Mouse (Mus musculus): ENCODE results near the gene Lce1c. TPM values are rescaled to one million over a fixed set of nuclear protein-coding genes. Genes with fewer than 3 reads are reported as not detected.
A peak's percentile ranks its signal among the peaks of the same experiment; 100 is the strongest.

The Lce1c gene
- polyA plus RNA-seq, 1 experiment from 2014 or later: 673 TPM

GRCm38 (mm10) chr3:92715122-92715521 lies 36.1 kb downstream of the Lce1c start:
- Histone ChIP-seq H3K36me3 (ENCODE audit: control insufficient read depth, insufficient read depth, low read length) (no peaks in the 10 kb centered on the region), H3K4me3 (ENCODE audit: low read depth, low read length) (no peak overlapping the region), H3K4me1 (replicated peaks; ENCODE audit: control insufficient read depth, insufficient read depth) (no peaks in the 10 kb centered on the region), H3K27ac (replicated peaks) (no peak overlapping the region), H3K9ac (ENCODE audit: low read length) (no peak overlapping the region), H3K27me3 (ENCODE audit: control insufficient read depth, insufficient read depth, low read length) (no peaks in the 10 kb centered on the region), H3K9me3 (ENCODE audit: control insufficient read depth, low read length) (no peaks in the 10 kb centered on the region), H3K4me2 (replicated peaks; ENCODE audit: low read depth) (no peak overlapping the region)
- ATAC-seq (ENCODE audit: low FRiP score, low TSS enrichment) (no peak), DNase-seq (ENCODE audit: low spot score) (no peak)
- TF ChIP-seq CTCF (IDR thresholded peaks at IDR 0.05; ENCODE audit: low read depth): peak; percentile 54
- TF ChIP-seq EP300 (optimal IDR thresholded peaks at IDR 0.05): no peak

GRCm38 (mm10) chr3:92720250-92720649 lies 41.2 kb downstream of the Lce1c start, which contains the start of gene Lce1f:
TSS of gene Lce1f (minus strand) at chr3:92720350.
- Histone ChIP-seq H3K9ac (ENCODE audit: low read length) (no peak within 1 kb of the TSS), H3K36me3 (ENCODE audit: control insufficient read depth, insufficient read depth, low read length) (no peaks in the 10 kb centered on the region), H3K4me2 (replicated peaks; ENCODE audit: low read depth) (no peak within 1 kb of the TSS), H3K9me3 (ENCODE audit: control insufficient read depth, low read length) (no peaks in the 10 kb centered on the region), H3K27ac (replicated peaks) (no peak within 1 kb of the TSS), H3K4me1 (replicated peaks; ENCODE audit: control insufficient read depth, insufficient read depth) (no peaks in the 10 kb centered on the region), H3K4me3 (ENCODE audit: low read depth, low read length) (no peak within 1 kb of the TSS), H3K27me3 (ENCODE audit: control insufficient read depth, insufficient read depth, low read length) (no peaks in the 10 kb centered on the region)
- ATAC-seq (ENCODE audit: low FRiP score, low TSS enrichment) (no peak), DNase-seq (ENCODE audit: low spot score) (no peak)
- WGBS: 69% methylated on average over 3 of the region's 3 CpGs
- TF ChIP-seq CTCF (IDR thresholded peaks at IDR 0.05; ENCODE audit: low read depth) (no peak), EP300 (optimal IDR thresholded peaks at IDR 0.05) (no peak)

GRCm38 (mm10) chr3:92722631-92723030 lies 43.6 kb downstream of the Lce1c start:
- DNase-seq (ENCODE audit: low spot score) (no peak), ATAC-seq (ENCODE audit: low FRiP score, low TSS enrichment) (no peak)
- no peaks in the 10 kb centered on the region for H3K27me3 ChIP-seq (ENCODE audit: control insufficient read depth, insufficient read depth, low read length)
- H3K9ac ChIP-seq (ENCODE audit: low read length): no peak overlapping the region
- no peaks in the 10 kb centered on the region for H3K9me3 ChIP-seq (ENCODE audit: control insufficient read depth, low read length)
- no peaks in the 10 kb centered on the region for H3K36me3 ChIP-seq (ENCODE audit: control insufficient read depth, insufficient read depth, low read length)
- no peak for TF ChIP-seq CTCF (IDR thresholded peaks at IDR 0.05; ENCODE audit: low read depth)
- TF ChIP-seq EP300 (optimal IDR thresholded peaks at IDR 0.05): no peak
- H3K4me2 ChIP-seq (replicated peaks; ENCODE audit: low read depth): no peak overlapping the region
- H3K4me3 ChIP-seq (ENCODE audit: low read depth, low read length): no peak overlapping the region
- WGBS: 66% methylated on average over 5 of the region's 5 CpGs
- H3K27ac ChIP-seq (replicated peaks): no peak overlapping the region
- no peaks in the 10 kb centered on the region for H3K4me1 ChIP-seq (replicated peaks; ENCODE audit: control insufficient read depth, insufficient read depth)

Other genes with a start within 250 kb of the Lce1c start
- 10.3 and 10.6 TPM in 2 replicates for gene Gm9774, start 249.8 kb upstream of the Lce1c start, polyA plus RNA-seq (2015; fragmentation: Nextera tagmentation; extraction: Ambion mirVana)
- 8.3 and 9.2 TPM in 2 replicates for gene Sprr2k, start 246.7 kb upstream of the Lce1c start, polyA plus RNA-seq (2015; fragmentation: Nextera tagmentation; extraction: Ambion mirVana)
- 17.1 and 19.3 TPM in 2 replicates for gene Sprr1b, start 240.5 kb upstream of the Lce1c start, polyA plus RNA-seq (2015; fragmentation: Nextera tagmentation; extraction: Ambion mirVana)
- gene Sprr3, start 220.5 kb upstream of the Lce1c start, polyA plus RNA-seq (2015; fragmentation: Nextera tagmentation; extraction: Ambion mirVana): 1,930 and 1,986 TPM in 2 replicates
- gene Sprr1a, start 193.4 kb upstream of the Lce1c start, polyA plus RNA-seq (2015; fragmentation: Nextera tagmentation; extraction: Ambion mirVana): 1,567 and 1,571 TPM in 2 replicates
- 1.3 and 1.5 TPM in 2 replicates for gene Sprr4, start 178.8 kb upstream of the Lce1c start, polyA plus RNA-seq (2015; fragmentation: Nextera tagmentation; extraction: Ambion mirVana)
- not detected in 2 replicates for gene 2310046K23Rik, start 144.7 kb upstream of the Lce1c start, polyA plus RNA-seq (2015; fragmentation: Nextera tagmentation; extraction: Ambion mirVana)
- gene Ivl, start 105.5 kb upstream of the Lce1c start, polyA plus RNA-seq (2015; fragmentation: Nextera tagmentation; extraction: Ambion mirVana): 16.6 and 21.1 TPM in 2 replicates
- not detected in 2 replicates for gene Smcp, start 90.2 kb upstream of the Lce1c start, polyA plus RNA-seq (2015; fragmentation: Nextera tagmentation; extraction: Ambion mirVana)
- gene 2210017I01Rik, start 71.8 kb upstream of the Lce1c start, polyA plus RNA-seq (2015; fragmentation: Nextera tagmentation; extraction: Ambion mirVana): 22.8 and 26.7 TPM in 2 replicates
- gene Lce6a, start 57.6 kb upstream of the Lce1c start, polyA plus RNA-seq (2015; fragmentation: Nextera tagmentation; extraction: Ambion mirVana): 98.3 and 102 TPM in 2 replicates
- 401 and 429 TPM in 2 replicates for gene Lce1a1, start 30.9 kb upstream of the Lce1c start, polyA plus RNA-seq (2015; fragmentation: Nextera tagmentation; extraction: Ambion mirVana)
- 116 and 135 TPM in 2 replicates for gene Lce1b, start 22.3 kb upstream of the Lce1c start, polyA plus RNA-seq (2015; fragmentation: Nextera tagmentation; extraction: Ambion mirVana)
- 632 and 696 TPM in 2 replicates for gene Lce1a2, start 8.9 kb upstream of the Lce1c start, polyA plus RNA-seq (2015; fragmentation: Nextera tagmentation; extraction: Ambion mirVana)
- 199 and 223 TPM in 2 replicates for gene Lce1d, start 8.0 kb downstream of the Lce1c start, polyA plus RNA-seq (2015; fragmentation: Nextera tagmentation; extraction: Ambion mirVana)
- gene Lce1e, start 29.8 kb downstream of the Lce1c start, polyA plus RNA-seq (2015; fragmentation: Nextera tagmentation; extraction: Ambion mirVana): 326 and 341 TPM in 2 replicates
- 468 and 478 TPM in 2 replicates for gene Lce1f, start 41.1 kb downstream of the Lce1c start, polyA plus RNA-seq (2015; fragmentation: Nextera tagmentation; extraction: Ambion mirVana)
- 11.4 and 14.1 TPM in 2 replicates for gene Gm38119, start 59.8 kb downstream of the Lce1c start, polyA plus RNA-seq (2015; fragmentation: Nextera tagmentation; extraction: Ambion mirVana)
- gene Lce1g, start 73.1 kb downstream of the Lce1c start, polyA plus RNA-seq (2015; fragmentation: Nextera tagmentation; extraction: Ambion mirVana): 307 and 309 TPM in 2 replicates
- 249 and 251 TPM in 2 replicates for gene Lce1h, start 85.8 kb downstream of the Lce1c start, polyA plus RNA-seq (2015; fragmentation: Nextera tagmentation; extraction: Ambion mirVana)
- gene Lce1i, start 99.7 kb downstream of the Lce1c start, polyA plus RNA-seq (2015; fragmentation: Nextera tagmentation; extraction: Ambion mirVana): 369 and 377 TPM in 2 replicates
- gene Lce1j, start 111.3 kb downstream of the Lce1c start, polyA plus RNA-seq (2015; fragmentation: Nextera tagmentation; extraction: Ambion mirVana): 175 and 184 TPM in 2 replicates
- 86.3 and 98.5 TPM in 2 replicates for gene Lce1k, start 128.6 kb downstream of the Lce1c start, polyA plus RNA-seq (2015; fragmentation: Nextera tagmentation; extraction: Ambion mirVana)
- 108 and 133 TPM in 2 replicates for gene Kprp, start 148.0 kb downstream of the Lce1c start, polyA plus RNA-seq (2015; fragmentation: Nextera tagmentation; extraction: Ambion mirVana)
- gene Lce1l, start 172.0 kb downstream of the Lce1c start, polyA plus RNA-seq (2015; fragmentation: Nextera tagmentation; extraction: Ambion mirVana): 247 and 250 TPM in 2 replicates
- 30.7 and 33.6 TPM in 2 replicates for gene 2310050C09Rik, start 191.0 kb downstream of the Lce1c start, polyA plus RNA-seq (2015; fragmentation: Nextera tagmentation; extraction: Ambion mirVana)
- gene Lce3a, start 247.0 kb downstream of the Lce1c start, polyA plus RNA-seq (2015; fragmentation: Nextera tagmentation; extraction: Ambion mirVana): 1,230 and 1,305 TPM in 2 replicates